Mouse (Mus musculus) fat pad, adult 2 months (tissue): ENCODE results near the gene Ate1.
A peak's percentile ranks its signal among the peaks of the same experiment; 100 is the strongest.
"Not testable (repeated sequence)": the region's sequence is repeated elsewhere in the genome, so short reads cannot be mapped to it uniquely, and the experiment has no call there.

Source experiments
- DNase-seq: peaks from one replicate; pipeline ENCODE4 v3.0.0-alpha.2; 2011; ENCODE audit warnings: low read depth, low spot score; ENCODE audit errors: extremely low read depth

The Ate1 gene

GRCm38 (mm10) chr7:130520049-130520425, at the start of gene Ate1:
Ate1 (minus strand) TSS chr7:130520369.
- no peak for DNase-seq

DNA sequence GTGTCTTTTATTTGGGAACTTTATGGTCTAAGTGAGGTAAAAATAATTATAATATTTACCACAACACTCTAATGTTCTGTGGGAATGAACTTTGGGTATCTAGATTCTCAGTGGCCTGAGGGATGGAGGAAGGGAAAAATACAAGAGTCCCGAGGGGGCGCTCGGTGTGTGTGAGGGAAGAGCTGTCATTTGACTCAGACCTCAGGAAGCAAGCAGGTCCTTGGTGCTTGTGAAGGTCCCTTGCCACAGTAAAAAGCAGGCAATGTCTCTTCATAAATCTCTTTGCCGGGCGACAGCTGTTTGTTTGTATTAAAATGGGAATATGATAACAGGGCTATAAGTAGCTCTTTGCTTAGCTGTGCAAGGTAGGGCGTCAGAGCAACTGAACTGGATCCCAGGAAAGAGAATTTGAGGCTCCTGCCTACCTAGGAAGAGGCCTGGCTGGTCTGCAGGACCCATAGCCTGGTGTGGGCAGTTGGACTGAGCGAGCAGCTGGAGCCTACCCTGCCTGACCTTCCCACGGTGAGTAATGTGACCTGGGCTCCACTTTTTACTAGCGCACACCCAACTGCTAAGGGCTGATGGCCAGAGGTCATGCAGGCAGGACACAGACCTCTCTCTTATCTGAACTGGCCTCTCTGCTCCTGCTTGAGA, 48.7 kb upstream of the Ate1 start:
- no peak for DNase-seq

DNA sequence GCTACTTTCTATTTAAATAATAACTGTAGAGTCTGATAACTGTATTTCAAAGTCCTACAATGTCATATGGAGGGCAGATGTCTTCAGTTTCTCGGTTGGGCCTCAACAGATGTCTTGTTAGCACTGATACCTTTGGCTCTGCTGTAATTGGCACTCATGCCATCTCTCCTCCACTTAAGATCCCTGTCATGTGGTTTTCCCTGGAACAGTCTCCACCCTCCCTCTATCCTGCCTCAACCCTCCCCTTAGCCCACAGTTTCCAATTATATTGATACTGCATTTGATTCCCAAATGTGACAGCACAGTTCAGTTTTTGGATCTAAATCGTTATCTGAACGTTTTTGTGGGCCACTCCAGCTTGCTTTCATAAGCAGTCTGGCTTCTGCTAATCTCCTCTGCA, 44.4 kb upstream of the Ate1 start:
- DNase-seq: no peak

DNA sequence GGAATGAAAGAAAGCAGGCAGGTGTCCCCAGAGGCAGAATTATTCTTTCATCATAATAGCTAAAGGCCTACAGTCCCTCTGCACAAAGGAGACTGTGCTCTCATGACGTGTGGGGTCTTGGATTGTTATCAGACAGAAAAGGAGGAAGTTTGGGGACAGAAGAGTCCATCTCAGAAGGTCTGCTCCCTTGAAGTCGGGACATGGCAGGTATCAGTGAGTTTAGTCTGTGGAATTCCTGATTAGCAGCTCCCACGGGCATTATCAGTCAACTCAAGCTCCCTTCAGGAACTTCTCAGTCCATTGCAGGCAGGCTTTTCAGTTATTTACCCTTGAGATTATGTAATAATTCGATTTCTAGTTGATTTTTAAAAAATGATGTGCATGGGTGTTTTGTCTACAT, 43.7 kb upstream of the Ate1 start:
- no peak for DNase-seq

- no peak for DNase-seq
Measured at GRCm38 (mm10) chr7:130563276-130563675, 43.1 kb upstream of the Ate1 start.

DNA sequence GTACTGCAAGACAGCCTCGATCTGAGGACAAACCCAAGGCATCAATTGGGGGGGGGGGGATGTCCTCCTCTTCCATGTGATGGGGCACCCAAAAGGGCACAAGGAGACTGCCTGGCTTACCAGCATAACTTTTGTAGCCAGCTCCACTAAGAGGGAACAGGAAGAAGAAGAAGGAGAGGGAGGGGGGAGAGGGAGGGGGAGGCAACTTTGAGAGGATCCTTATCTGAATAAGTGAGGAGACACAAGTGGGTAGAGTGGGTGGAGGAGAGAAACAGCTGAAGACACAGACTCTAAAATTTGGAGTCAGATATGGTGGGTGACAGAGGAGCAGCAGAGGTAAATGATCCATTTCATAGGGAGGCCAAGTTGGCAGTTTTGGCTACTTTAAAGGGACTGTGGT, 40.8 kb upstream of the Ate1 start:
- no peak for DNase-seq

- DNase-seq: no peak
Measured at GRCm38 (mm10) chr7:130558592-130558991, 38.4 kb upstream of the Ate1 start.

DNA sequence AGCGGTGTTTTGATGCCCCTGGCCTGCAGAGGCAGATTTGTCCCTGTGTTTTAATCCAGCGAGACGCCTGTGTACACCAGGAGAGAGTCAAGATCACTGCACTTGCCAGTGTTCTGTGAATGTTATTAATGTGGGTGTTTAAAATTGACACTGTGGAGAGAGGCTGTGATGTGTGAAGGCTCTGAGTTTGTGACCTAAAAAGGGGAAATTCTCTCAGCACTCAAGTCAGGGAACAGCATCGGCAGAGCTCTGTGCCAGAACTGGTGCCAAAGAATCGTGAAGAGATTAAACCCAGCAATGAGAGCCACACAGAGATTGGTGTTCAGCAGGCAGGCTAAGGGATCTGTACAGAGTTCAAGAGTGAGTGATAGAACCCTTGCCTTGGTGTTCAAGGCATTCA, 35.4 kb upstream of the Ate1 start:
- no peak for DNase-seq

DNA sequence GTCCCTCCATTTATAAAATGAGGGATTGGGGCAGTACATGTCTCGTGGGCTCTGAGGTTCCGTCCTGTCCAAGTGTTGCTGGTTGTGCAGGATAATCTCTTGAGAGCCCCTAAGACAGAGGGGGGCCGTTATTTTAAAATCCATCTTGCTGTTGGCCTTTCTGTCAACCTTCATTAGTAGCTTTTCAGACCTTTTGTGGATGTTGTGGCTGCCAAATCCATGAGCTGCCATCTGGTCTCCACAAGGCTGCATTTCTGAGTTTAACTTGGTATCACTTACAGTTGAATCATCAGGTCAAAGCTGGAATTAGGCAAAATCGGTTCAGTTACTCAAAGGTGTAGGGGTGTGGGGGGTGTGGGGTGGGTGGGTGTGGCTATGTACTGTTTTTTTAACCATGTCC, 33.2 kb upstream of the Ate1 start:
- DNase-seq: no peak

GRCm38 (mm10) chr7:130552780-130553179, 32.6 kb upstream of the Ate1 start:
- no peak for DNase-seq

DNA sequence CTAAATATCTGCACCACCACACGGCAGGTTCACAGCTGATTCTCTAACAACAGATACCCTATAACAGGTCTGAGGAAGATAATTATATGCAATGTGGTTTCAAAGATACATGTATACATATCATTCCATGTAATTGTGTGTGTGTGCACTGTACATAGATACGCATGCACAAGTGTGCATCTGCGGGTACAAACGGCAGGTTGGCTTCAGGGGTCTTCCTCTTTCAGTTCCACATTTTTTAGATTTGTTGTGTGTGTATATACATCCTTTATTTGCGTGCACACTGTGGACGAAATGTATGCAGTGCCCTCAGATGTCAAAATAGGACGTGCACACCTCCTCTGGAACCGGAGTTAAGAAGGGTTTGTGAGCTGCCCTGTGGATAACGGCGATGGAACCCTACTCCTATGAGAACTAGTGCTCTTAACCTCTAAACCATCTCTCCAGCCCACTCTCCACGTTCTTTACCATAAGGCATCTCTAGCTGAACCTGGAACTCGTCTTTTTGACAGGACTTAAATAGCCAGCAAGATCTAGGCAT, 27.5 kb upstream of the Ate1 start:
- DNase-seq: no peak

GRCm38 (mm10) chr7:130546791-130547484, 26.8 kb upstream of the Ate1 start:
- DNase-seq: peak; percentile 47

- DNase-seq: no peak
Measured at GRCm38 (mm10) chr7:130546421-130546790, 26.2 kb upstream of the Ate1 start.

- DNase-seq: no peak
Measured at GRCm38 (mm10) chr7:130545893-130546292, 25.7 kb upstream of the Ate1 start.

DNA sequence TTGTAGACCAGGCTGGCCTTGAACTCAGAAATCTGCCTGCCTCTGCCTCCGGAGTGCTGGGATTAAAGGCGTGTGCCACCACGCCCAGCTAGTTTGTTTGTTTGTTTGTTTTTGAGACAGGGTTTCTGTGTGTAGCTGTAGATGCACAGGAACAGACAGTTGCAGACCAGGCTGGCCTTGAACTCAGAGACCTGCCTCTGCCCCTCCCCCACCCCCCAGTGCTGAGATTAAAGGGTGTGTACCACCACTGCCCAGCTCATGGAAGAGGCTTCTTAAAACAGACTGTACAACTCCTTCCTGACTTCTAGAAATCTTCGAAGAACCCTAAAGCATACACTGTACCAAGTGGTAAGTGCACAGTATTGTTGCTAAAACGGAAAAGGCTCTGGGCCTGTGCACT, 25.2 kb upstream of the Ate1 start:
- DNase-seq: no peak

DNA sequence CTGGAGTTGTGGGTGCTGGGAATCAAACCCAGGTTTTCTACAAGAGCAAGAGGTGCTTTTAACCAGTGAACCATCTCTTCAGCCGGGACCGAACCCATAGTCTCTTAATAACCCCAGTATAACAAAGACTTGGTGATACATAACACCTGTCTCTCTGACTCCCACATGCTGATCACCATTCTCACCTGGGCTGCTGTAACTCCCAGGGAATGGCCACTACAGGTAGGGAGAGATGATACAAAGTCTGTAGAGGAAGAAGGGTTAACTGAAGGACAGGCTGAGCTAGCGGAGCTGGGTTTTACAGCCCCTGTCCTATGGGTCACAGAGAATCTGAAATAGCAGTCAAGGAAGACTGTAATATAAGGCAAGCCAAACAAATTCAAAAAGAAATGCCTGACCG, 23.0 kb upstream of the Ate1 start:
- DNase-seq: no peak

DNA sequence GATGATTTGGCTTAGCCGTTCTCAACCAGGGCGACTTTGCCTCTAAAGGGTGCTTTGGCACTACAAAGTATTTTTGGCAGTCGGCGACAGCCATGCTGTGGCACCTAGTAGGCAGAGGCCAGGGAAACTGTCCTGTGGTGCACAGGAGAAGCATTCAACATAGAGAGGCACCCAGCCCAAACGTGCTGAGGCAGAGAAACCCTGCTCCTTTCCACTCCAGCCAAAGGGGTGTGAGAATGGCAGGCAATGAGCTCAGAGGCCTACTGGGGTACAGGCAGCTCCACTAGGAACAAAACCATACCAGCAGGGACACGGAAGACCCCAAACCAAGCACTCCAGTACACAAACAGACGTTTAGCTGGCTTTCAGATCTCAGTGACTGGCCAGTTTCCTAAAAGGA, 20.0 kb upstream of the Ate1 start:
- DNase-seq: no peak

- no peak for DNase-seq
Measured at GRCm38 (mm10) chr7:130537068-130537467, 16.9 kb upstream of the Ate1 start.

DNA sequence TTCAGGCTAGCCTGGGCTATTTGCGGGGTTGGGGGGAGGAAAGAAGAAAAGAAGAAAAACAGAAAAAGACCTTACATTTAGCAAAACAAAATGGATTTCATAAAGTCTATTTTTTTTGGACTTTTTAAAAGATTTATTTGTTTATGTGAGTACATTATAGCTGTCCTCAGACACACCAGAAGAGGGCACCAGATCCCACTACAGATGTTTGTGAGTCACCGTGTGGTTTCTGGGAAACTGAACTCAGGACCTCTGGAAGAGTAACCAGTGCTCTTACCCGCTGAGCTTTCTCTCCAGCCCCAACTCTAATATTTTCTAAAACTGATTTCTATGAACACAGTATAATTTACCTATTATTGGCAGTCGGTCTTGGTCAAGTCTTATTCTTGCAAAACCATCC, 15.0 kb upstream of the Ate1 start:
- DNase-seq: no peak

- peak; percentile 50 for DNase-seq
Measured at GRCm38 (mm10) chr7:130533316-130534260, 13.4 kb upstream of the Ate1 start.

- not testable (repeated sequence) for DNase-seq
Measured at GRCm38 (mm10) chr7:130531138-130531537, 11.0 kb upstream of the Ate1 start.

DNA sequence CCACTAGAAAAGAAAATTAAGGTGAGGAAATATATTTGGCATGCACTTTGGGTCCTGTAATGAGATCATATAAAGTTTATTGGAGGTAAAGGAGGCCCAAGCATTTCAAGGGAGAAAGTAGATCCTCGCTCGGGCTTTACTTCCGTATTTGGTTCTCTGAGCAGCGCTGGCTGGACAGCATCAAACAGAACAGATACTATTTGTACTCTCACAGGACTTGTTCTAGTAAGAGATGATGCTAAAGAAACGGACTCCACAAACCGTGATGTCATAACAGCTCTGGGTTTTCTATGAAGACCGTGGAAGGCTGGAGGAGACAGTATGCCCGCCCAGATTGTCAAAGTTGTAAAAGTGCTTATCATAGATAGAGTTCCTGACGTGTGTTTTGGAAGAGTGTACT, 7.1 kb upstream of the Ate1 start:
- DNase-seq: no peak
